Mouse (Mus musculus) neutrophil, adult 59 days (primary cell): ENCODE measurements around the gene Slc30a7. TPM values are rescaled to one million over a fixed set of nuclear protein-coding genes. Genes with fewer than 3 reads are reported as not detected.

Experiments used
- total RNA-seq, 2 experiments: library from RNA; stranded (reverse); gene quantifications; 1 replicate in 1 of 2; 2 replicates in 1 of 2; pipeline ENCODE4 v1.2.4; 2023

Gene Slc30a7
- 10 to 100 TPM; 24.5 to 30.1 TPM for total RNA-seq

DNA sequence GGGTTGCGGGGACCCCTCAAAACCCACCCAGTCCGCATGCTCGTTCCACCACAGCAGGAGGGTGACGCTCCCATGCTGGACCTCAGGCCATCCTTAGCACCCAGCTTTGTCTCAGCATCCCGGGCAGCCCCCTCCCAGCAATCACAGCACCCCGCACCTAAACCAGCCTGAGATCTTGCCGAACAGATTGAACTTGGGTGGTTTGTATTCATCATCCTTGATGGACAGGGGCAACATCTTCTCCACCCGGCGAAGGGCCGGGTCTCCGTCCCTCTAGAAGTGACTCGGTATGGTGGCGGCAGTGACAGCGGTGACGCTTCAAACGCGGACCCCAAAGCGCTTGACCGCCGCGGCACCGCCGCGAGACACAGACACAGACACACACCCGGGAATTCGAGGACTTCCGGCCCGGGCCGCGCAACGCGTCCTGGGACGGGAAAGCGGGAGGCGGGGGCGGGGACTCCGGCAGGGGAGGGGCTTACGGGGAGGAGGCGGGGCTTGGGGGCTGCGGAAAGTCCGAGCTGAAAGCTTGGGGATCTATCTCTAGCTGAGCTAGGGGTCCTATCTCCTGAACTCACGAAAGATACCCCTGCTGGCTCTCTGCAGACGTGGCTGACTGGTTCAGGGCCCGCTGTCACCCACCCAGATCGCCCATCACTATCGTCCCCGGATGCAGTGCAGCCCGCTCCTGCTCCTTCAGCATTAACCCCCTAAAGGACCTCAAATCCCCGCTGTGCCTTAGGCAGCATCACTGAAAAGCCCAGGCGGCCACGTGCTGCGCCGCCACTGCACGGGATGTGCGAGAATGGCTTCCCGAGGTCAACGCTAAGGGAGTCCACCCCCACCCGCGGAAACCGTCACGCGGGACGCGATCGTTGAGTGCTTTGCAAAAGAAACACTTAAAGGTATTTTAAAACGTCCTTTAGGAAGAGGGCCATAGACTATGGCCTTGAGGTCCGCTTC lies at the start of gene Slc30a7, which contains the start of gene Extl2:
TSS of gene Slc30a7 (minus strand) at position 429 of the 963 bp plus-strand sequence.
TSS of gene Extl2 (plus strand) at position 485 of the 963 bp plus-strand sequence.

Other genes with a start within 250 kb of the Slc30a7 start
- gene Dph5, start 119.6 kb downstream of the Slc30a7 start, total RNA-seq, result 1 to 10 TPM; 3.9 to 7.1 TPM
- 1 to 10 TPM; 7.4 to 9.0 TPM for gene Extl2, start 56 bp upstream of the Slc30a7 start, total RNA-seq
- 10 to 100 TPM; 26.5 to 33.9 TPM for gene Vcam1, start 122.3 kb upstream of the Slc30a7 start, total RNA-seq
- not detected for gene Gpr88, start 246.1 kb upstream of the Slc30a7 start, total RNA-seq